Mouse (Mus musculus) kidney, embryonic 15.5 days (tissue): ENCODE measurements around the gene Tomm20. TPM values are rescaled to one million over a fixed set of nuclear protein-coding genes. Genes with fewer than 3 reads are reported as not detected.
"Not testable (repeated sequence)": the region's sequence is repeated elsewhere in the genome, so short reads cannot be mapped to it uniquely, and the experiment has no call there.

Experiments
- ATAC-seq: fragments of 200-750 bp; cut with Nextera tagmentation; replicated peaks from 2 replicates; pipeline ENCODE4 v1.8.0; 2017; ENCODE audit warnings: moderate TSS enrichment; ENCODE audit not compliant: low FRiP score
- H3K27ac ChIP-seq: fragments of 300-500 bp; sonication (generic); 2 replicates; pipeline ENCODE4 v1.5.1; 2015; ENCODE audit warnings: mild to moderate bottlenecking, inconsistent platforms
- H3K27me3 ChIP-seq: fragments of 300-500 bp; sonication (generic); 2 replicates; pipeline ENCODE4 v1.6.1; 2015; ENCODE audit warnings: inconsistent platforms
- H3K36me3 ChIP-seq: fragments of 300-500 bp; sonication (generic); 2 replicates; pipeline ENCODE4 v1.6.1; 2015; ENCODE audit warnings: inconsistent platforms
- H3K4me1 ChIP-seq: fragments of 300-500 bp; sonication (generic); 2 replicates; pipeline ENCODE4 v1.6.1; 2015; ENCODE audit warnings: inconsistent platforms
- H3K4me2 ChIP-seq: fragments of 300-500 bp; sonication (generic); 2 replicates; pipeline ENCODE4 v1.6.1; 2015; ENCODE audit warnings: moderate library complexity, mild to moderate bottlenecking, inconsistent platforms
- H3K4me3 ChIP-seq: fragments of 300-500 bp; sonication (generic); replicated peaks from 2 replicates; pipeline ENCODE4 v1.5.1; 2015; ENCODE audit warnings: mild to moderate bottlenecking, inconsistent platforms
- H3K9ac ChIP-seq: fragments of 300-500 bp; sonication (generic); 2 replicates; pipeline ENCODE4 v1.6.1; 2015; ENCODE audit warnings: mild to moderate bottlenecking, inconsistent platforms
- H3K9me3 ChIP-seq: fragments of 300-500 bp; sonication (generic); replicated peaks from 2 replicates; pipeline ENCODE4 v1.6.1; 2016; ENCODE audit warnings: inconsistent platforms
- WGBS: fragments of 180-500 bp; shearing (Covaris S2); methylation state at CpG from one replicate; pipeline ENCODE4 v1.1.7; 2015; ENCODE audit warnings: mixed read lengths; 5-methylcytosine and 5-hydroxymethylcytosine counted together
- polyA plus RNA-seq: library from polyadenylated mRNA; unstranded; fragments of >200 nt; fragmentation: Nextera tagmentation; extraction: Ambion mirVana; gene quantifications from 2 replicates; pipeline ENCODE4 v1.2.1, GENCODE M21; 2015

Tomm20 gene
- polyA plus RNA-seq, 1 experiment from 2014 or later, result 244 TPM

DNA sequence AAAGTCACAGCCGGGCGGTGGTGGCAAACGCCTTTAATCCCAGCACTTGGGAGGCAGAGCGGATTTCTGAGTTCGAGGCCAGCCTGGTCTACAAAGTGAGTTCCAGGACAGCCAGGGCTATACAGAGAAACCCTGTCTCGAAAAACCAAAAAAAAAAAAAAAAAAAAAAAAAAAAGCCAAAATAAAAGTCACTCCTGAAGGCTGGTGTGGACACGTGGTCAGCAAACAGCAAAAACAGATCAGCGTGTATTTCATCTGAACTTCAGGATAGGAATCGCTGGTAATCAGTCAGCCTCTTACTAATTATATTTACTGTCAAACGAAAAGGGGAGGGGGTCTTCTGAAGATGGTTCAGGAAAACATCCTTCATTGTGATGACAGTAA lies 31.5 kb downstream of the Tomm20 start:
- not testable (repeated sequence) for H3K9ac ChIP-seq, H3K27me3 ChIP-seq, ATAC-seq, H3K27ac ChIP-seq, H3K4me3 ChIP-seq, H3K9me3 ChIP-seq, H3K36me3 ChIP-seq, H3K4me2 ChIP-seq
- peaks cover 38% of the 10 kb centered on the region for H3K4me1 ChIP-seq
- 74% methylated on average over 10 of the region's 10 CpGs for WGBS

DNA sequence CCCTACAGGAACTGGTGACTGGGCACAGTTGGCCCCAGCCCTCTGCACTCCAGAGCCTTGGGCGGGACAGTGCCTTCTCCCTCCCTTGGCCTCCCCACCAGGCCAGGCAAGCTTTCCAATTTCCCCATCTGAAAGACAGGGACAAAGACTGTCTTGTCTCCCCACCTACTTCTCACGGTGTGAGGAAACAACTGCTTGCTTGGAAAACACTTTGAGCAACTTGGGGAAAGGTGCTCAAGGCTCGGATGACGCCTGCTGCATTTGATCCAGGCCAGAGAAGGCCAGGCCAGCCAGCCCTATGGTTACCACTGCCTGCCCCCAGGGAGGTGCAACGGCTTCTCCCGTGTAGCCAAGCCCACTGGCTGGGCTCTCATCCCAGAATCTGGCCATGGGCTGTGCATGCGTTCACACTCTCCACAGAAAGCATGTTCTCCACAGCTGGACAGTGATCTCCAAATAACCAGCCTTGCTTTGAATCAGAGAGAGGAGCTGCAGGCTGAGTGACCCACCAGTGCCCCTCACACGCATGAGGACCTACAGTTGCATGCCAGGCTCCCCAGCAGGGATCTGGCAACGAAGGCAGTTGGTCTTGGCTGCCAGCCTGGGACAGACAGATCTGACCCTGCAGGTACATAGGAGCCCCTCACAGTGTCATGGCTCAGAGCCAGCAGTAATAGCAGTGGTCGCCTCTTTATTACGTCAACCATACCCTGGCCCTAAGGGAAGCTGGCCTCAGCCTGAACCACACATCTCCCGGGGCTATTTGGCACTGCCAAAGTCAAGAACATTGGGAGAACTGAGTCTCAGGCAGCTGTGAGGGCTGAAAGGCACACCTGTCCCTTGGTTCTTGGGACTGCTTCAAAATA lies 32.2 kb downstream of the Tomm20 start:
- Histone ChIP-seq H3K4me2 (no peak overlapping the region), H3K36me3 (no peaks in the 10 kb centered on the region), H3K9me3 (no peaks in the 10 kb centered on the region), H3K9ac (no peak overlapping the region), H3K27ac (peak overlapping the region; percentile 49), H3K27me3 (no peaks in the 10 kb centered on the region), H3K4me1 (peaks cover 40% of the 10 kb centered on the region), H3K4me3 (no peak overlapping the region)
- WGBS, result 37% methylated on average over 12 of the region's 12 CpGs
- no peak for ATAC-seq

DNA sequence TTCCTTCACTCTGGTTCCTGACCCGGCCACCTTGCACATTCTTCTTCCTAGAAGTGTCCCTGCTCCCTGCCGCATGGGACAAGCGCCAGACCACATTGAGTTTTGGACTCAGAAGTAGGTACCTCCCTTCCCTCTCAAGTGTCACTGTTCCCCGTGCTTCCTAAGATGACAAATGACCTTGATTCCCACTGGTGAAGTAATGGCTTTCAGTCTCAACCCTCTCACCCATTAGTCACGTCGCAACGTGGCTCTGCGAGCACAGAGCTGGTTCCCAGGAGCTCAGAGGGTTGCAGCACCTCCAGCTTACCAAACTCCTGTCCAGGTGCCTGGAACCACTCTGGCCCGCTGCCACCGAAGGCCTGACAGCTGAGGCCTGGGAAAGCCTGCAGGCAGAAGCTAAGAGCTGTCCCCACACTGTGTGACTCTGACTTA lies 36.3 kb downstream of the Tomm20 start:
- H3K27ac ChIP-seq, result no peak overlapping the region
- no peak overlapping the region for H3K9ac ChIP-seq
- WGBS, result 47% methylated on average over 10 of the region's 10 CpGs
- ATAC-seq, result no peak
- H3K9me3 ChIP-seq, result no peaks in the 10 kb centered on the region
- no peak overlapping the region for H3K4me2 ChIP-seq
- no peaks in the 10 kb centered on the region for H3K36me3 ChIP-seq
- no peaks in the 10 kb centered on the region for H3K27me3 ChIP-seq
- H3K4me1 ChIP-seq, result peaks cover 27% of the 10 kb centered on the region
- H3K4me3 ChIP-seq, result no peak overlapping the region

DNA sequence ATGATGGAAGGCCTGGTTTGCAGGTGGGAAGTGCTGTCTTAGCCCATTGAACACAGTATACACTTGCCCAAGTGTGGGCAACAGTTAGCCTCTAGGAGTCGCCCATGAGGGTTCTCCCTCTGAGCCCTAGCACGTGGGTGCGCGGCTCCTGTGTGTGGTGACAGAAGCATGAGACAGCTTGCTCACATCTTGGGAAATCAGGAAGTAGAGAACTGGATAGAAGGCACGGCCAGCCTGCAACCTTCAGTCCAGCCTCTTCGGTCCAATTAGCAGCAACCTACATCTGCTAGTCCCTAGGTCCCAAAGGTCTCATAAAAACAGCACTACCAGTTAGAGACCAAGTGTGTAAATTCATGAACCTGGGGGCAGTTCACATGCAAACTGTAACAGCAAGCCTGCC lies 36.8 kb downstream of the Tomm20 start:
- no peak overlapping the region for H3K27ac ChIP-seq
- no peak for ATAC-seq
- WGBS, result 68% methylated on average over 6 of the region's 6 CpGs

GRCm38 (mm10) chr8:126907968-126908367 lies 37.7 kb downstream of the Tomm20 start:
- WGBS, result 53% methylated on average over 9 of the region's 9 CpGs
- Histone ChIP-seq H3K4me2 (no peak overlapping the region), H3K27me3 (no peaks in the 10 kb centered on the region), H3K36me3 (no peaks in the 10 kb centered on the region), H3K27ac (0 out of 2 replicates have a peak overlapping the region, but pooled peaks have one; percentile 42), H3K9ac (no peak overlapping the region), H3K4me1 (peaks cover 20% of the 10 kb centered on the region), H3K4me3 (no peak overlapping the region), H3K9me3 (no peaks in the 10 kb centered on the region)
- ATAC-seq, result no peak

More for the DNA sequence above, 36.8 kb downstream of the Tomm20 start:
- Histone ChIP-seq H3K4me3 (no peak overlapping the region), H3K36me3 (no peaks in the 10 kb centered on the region), H3K9ac (no peak overlapping the region), H3K4me2 (no peak overlapping the region), H3K27me3 (no peaks in the 10 kb centered on the region), H3K4me1 (peaks cover 28% of the 10 kb centered on the region), H3K9me3 (no peaks in the 10 kb centered on the region)

DNA sequence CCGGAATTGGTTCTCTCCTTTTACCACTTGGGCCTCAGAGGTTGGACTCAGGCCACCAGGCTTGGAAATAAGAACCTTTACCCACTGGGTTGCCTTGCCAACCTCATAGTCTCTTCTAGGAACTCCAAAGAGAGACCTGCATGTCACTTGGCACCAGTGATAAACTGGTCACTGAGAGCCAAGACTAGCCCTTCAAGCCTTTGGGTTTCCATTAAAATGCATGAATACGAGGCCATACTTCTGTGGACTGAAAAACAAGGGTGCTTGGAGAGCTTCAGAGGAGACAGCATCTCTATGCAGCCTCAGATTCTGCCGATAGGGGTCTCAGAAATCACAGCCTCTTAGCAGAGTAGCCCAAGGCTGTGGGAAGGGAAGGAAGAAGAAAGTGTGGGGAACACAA lies 38.3 kb downstream of the Tomm20 start:
- Histone ChIP-seq H3K9ac (no peak overlapping the region), H3K27me3 (no peaks in the 10 kb centered on the region), H3K9me3 (no peaks in the 10 kb centered on the region), H3K36me3 (no peaks in the 10 kb centered on the region), H3K4me3 (no peak overlapping the region), H3K4me1 (peaks cover 20% of the 10 kb centered on the region), H3K27ac (0 out of 2 replicates have a peak overlapping the region, but pooled peaks have one; percentile 42), H3K4me2 (no peak overlapping the region)
- ATAC-seq, result no peak
- WGBS, result 85% methylated on average over 3 of the region's 3 CpGs

DNA sequence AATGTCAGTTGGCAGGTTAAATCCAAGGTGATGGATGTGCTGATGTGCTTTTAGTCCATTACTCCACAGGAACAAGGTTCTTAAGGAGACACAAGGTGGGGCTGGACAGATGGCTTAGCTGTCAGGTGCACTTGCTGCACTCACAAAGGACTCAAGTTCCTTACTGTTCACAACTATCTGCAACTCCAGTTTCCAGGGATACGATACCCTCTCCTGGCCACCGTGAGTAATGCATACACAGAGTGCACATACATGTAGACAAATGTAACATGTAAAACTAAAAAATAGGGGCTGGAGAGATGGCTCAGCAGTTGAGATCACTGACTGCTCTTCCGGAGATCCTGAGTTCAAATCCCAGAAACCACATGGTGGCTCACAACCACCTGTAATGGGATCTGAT lies 40.3 kb downstream of the Tomm20 start:
- ATAC-seq, result no peak
- no peaks in the 10 kb centered on the region for H3K36me3 ChIP-seq
- H3K9me3 ChIP-seq, result no peaks in the 10 kb centered on the region
- WGBS, result 89% methylated on average over 3 of the region's 3 CpGs
- no peak overlapping the region for H3K9ac ChIP-seq
- no peak overlapping the region for H3K4me3 ChIP-seq
- H3K27me3 ChIP-seq, result no peaks in the 10 kb centered on the region
- H3K4me2 ChIP-seq, result no peak overlapping the region
- peaks cover 23% of the 10 kb centered on the region for H3K4me1 ChIP-seq
- H3K27ac ChIP-seq, result no peak overlapping the region

DNA sequence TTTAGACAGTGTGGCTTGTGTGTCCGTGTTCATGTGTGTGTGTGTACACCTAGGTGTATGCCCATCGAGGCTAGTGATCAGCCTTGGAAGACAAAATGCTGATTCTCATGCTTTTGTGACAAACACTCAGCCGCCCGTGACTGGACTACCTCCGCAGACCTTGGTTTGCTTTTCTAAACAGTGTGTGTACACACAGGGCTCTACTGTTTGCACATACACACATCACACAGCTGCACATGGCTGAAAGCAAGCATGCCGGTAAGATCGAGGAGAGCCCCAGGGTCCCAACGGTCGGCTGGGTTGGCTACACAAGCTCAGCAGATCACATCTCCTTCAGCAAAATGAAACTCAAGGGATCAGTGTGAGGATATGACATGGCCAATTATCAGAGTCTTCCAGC lies 41.7 kb downstream of the Tomm20 start:
- no peaks in the 10 kb centered on the region for H3K27me3 ChIP-seq
- peaks cover 15% of the 10 kb centered on the region for H3K4me1 ChIP-seq
- no peak overlapping the region for H3K4me2 ChIP-seq
- H3K27ac ChIP-seq, result no peak overlapping the region
- no peaks in the 10 kb centered on the region for H3K36me3 ChIP-seq
- WGBS, result 82% methylated on average over 9 of the region's 9 CpGs
- no peak overlapping the region for H3K4me3 ChIP-seq
- no peaks in the 10 kb centered on the region for H3K9me3 ChIP-seq
- no peak for ATAC-seq
- H3K9ac ChIP-seq, result no peak overlapping the region

GRCm38 (mm10) chr8:126903224-126903895 lies 42.3 kb downstream of the Tomm20 start:
- WGBS, result 67% methylated on average over 9 of the region's 9 CpGs
- Histone ChIP-seq H3K9ac (no peak overlapping the region), H3K4me1 (0 out of 2 replicates have a peak, but pooled peaks cover 10% of the 10 kb centered on the region), H3K27ac (0 out of 2 replicates have a peak overlapping the region, but pooled peaks have one; percentile 4), H3K9me3 (no peaks in the 10 kb centered on the region), H3K36me3 (no peaks in the 10 kb centered on the region), H3K4me3 (no peak overlapping the region), H3K27me3 (no peaks in the 10 kb centered on the region), H3K4me2 (no peak overlapping the region)
- no peak for ATAC-seq

- Histone ChIP-seq H3K36me3 (no peaks in the 10 kb centered on the region), H3K4me3 (no peak overlapping the region), H3K4me1 (0 out of 2 replicates have a peak, but pooled peaks cover 10% of the 10 kb centered on the region), H3K27ac (no peak overlapping the region), H3K27me3 (no peaks in the 10 kb centered on the region), H3K9ac (no peak overlapping the region), H3K4me2 (no peak overlapping the region), H3K9me3 (no peaks in the 10 kb centered on the region)
- 83% methylated on average over 1 of the region's 1 CpGs for WGBS
- ATAC-seq, result no peak
Measured at GRCm38 (mm10) chr8:126901612-126902011, 44.0 kb downstream of the Tomm20 start.

DNA sequence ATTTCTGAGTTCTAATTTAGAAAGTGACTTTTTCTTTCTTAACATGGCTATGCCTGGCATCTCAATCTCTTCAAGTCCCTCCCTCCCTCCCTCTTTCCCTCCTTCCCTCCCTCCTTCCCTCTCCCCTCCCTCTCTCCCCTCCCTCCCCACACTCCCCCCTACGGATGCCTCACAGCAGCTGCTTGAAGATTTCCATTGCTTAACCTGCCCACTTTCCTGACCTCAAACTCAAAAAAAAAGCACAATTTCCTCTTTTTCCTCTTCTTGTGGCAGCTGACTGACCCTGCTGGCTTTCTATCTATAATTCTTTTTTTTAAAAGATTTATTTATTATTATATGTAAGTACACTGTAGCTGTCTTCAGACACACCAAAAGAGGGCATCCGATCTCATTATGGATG lies 44.6 kb downstream of the Tomm20 start:
- H3K27ac ChIP-seq, result no peak overlapping the region
- H3K9me3 ChIP-seq, result no peaks in the 10 kb centered on the region
- WGBS, result 52% methylated on average over 2 of the region's 2 CpGs
- H3K4me1 ChIP-seq, result 0 out of 2 replicates have a peak, but pooled peaks cover 10% of the 10 kb centered on the region
- no peak overlapping the region for H3K4me3 ChIP-seq
- ATAC-seq, result no peak
- no peak overlapping the region for H3K4me2 ChIP-seq
- no peaks in the 10 kb centered on the region for H3K36me3 ChIP-seq
- no peaks in the 10 kb centered on the region for H3K27me3 ChIP-seq
- H3K9ac ChIP-seq, result no peak overlapping the region

DNA sequence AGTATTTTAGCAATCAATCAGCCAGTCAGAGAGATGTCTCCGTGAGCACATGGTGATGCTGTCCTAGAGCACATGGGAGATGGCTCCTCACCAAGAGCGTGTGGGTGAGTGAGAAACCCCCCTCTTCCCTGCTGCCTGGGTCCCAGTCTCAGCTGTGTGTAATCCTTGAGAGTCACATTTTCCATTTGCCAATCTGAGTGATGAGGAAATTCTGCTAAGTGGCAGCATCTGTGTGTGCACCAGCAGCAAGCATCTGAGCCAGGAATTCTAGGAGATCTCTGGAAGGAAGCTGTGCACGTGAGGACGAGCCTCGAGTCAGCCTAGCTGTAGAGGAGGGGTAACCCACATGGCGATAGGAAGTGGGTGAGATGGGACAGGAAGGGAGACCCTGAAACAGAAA lies 50.5 kb downstream of the Tomm20 start:
- Histone ChIP-seq H3K4me3 (no peak overlapping the region), H3K4me1 (no peaks in the 10 kb centered on the region)
- WGBS, result 59% methylated on average over 6 of the region's 6 CpGs

More for the DNA sequence above, 50.5 kb downstream of the Tomm20 start:
- Histone ChIP-seq H3K4me2 (no peak overlapping the region), H3K9me3 (no peaks in the 10 kb centered on the region), H3K36me3 (no peaks in the 10 kb centered on the region), H3K27ac (no peak overlapping the region), H3K27me3 (no peaks in the 10 kb centered on the region), H3K9ac (no peak overlapping the region)
- ATAC-seq, result no peak
